Mouse (Mus musculus) cerebellum, postnatal 10 days (tissue): Measurements from ENCODE around the gene Tax1bp1.

Experiments used
- DNase-seq, 2 experiments: peaks; one replicate each; pipeline ENCODE4 v3.0.0; 2021; ENCODE audit warnings: mixed read lengths in 2 of 2

Gene Tax1bp1

DNA sequence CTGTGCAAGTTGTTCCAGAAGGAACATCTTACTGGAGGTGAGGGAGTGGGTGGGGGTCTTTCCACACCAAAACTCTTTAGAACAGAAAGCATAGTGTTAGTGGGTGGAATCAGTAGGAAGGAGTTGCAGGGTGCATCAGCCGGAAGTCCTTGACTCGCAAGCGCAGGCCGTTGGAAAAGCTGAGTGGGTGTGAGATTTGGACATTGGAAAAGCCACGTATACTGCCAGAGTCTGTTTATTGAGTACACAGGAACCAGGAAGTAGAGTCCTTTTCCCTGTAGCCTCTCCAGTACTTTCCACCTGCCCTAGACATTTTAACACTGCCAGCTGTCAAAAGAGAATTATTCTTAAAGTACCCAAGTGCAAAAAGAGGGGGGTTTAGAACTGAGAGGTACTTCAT is 5.7 kb upstream of the Tax1bp1 start:
- DNase-seq = no peak

DNA sequence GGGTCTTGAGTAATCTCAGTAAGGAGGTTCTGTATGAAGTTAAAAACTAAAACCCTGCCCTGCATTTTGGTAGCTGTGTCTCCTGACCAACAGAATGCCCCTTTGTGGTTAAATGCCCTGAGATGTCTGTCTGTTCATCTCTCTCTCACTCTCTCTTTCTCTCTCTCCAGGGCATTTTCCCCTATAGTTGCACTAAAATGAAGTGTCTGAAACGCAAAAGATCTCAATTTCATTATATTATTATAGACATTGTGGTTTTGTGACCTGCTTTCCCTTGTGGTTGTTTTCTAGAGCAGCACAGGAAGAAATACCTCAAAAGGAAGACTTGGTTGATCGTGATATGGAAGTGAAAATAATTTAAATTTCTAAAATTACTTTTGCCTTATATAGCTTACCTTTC is 966 bp upstream of the Tax1bp1 start:
- DNase-seq = no peak

DNA sequence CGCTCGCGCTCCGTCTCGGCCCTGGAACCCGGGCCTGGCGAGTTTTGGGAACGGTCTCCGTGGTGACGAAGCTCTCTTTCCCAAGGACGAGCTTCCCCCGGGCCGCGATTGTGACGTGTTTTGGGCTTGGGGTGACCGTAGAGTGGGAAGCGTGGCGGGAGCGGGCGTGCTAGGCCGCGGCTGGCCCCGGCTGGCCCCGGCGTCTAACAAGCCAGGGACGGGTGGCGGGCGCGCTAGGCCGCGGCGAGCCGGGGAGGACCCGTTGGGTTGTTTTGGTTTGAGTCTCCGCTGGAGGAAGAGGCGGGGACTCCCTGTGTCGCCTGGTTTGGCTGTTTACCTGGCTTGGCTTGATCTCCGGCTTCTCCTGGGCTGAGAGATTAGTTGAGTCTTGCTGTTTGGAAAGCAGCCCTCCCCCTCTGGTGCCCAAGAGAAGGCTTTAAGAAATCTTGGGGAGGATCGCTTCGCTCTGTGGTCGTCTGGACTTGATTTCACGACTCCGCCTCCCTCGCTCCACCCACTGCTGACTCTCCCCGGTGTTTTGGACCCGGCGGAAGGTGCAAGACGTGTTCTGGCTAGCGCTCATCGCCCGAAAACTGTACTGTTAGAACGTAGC is 474 bp downstream of the Tax1bp1 start:
- DNase-seq = peak; percentile 77 to 79

DNA sequence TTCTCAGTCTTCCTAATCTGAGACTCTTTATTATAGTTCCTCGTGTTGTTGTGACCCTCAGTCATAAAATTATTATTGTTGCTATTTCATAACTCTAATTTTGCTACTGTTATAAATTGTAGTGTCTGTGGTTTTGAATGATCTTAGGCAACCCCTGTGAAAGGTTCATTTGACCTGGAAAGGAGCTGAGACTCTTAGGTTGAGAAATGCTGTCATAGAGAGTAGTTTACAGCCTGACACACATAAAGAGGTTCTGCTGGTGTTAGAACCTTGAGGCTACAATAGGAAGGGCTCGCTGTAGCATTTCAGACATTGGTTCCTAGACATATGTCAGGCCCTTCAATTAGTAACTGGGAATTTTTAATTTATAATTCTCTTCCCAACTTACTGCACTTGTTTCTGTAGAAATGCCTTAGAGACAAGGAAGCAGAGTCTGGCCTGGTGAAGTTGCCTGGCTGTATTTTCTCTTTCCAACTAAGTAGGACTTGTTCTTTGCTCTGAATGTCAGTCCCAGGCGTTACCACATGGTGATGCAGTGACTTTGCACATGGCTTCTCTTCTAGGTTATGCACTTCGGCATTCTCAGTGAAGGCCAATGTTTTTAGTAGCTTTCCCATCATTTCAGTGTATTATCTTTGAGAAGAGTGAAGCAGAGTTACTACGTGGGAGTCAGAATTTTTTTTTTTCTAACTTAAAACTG is 4.1 kb downstream of the Tax1bp1 start:
- DNase-seq = no peak

DNA sequence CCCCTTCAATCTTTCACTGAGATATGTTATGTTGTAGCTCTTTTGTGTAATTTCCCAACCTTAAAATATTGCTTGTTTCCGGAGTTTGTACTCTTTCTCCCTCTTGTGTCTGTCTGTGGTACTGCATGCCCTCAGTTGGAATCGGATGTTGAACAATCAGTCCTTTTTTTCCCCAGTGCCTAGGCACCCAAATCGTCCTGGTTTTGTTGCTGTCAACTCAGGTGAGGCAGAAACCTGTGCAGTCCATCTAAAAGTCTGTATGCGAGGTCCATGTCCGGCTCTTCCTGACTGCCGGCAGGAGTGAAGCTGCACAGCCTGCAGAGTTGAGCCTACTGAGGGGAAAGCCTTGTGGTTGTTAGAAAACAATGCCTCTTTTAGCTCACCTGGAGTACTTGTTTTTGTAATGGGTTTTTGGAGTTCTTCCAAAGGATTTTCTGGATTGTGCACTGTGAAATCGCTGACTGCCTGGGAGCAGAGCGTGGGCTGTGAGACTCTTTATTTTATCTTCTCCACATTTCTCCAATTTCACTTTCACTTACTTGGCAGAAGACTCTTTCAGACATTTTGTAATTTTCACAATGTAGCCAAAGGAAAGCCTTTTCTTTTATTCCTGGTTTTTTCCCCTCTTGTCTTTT is 11.4 kb downstream of the Tax1bp1 start:
- DNase-seq = peak; percentile 75 to 83

DNA sequence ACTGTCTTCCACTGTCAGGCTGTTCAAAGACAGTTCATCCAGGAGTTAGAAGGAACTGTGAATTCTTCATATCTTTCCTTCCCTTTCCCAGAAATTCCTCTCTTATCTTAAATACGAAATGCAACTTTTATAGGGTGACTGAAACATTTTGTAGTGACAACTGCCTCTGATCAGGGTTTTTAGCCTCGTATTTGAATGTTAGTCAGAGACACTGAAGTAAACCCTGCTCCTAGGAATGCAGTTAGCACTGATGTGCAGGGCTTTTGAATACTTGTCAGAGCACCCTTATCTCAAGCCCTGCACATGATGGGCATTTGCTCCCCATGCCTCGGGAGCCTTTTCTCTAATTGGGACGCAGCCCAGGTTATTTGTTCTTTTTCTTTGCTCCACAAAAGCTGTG is 16.8 kb downstream of the Tax1bp1 start:
- DNase-seq = no peak

DNA sequence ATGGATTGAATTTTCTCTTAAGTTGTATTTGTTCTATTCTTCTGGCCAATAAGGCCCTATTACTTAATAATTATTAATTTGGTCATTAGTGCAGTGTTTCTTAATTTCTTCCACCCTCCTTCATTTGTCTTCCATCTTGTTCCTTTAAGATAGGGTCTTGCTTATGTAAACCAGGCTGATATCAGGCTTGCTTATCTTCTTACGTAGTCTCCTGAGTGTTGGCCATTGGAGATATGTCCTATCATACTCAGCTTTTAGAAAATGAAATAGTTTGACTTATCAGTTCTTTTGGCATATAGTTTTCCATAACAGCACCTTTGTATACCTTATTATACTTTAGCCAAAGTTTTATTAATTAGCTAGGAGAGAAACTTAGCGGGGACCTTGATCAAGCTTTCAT is 21.1 kb downstream of the Tax1bp1 start:
- no peak for DNase-seq

DNA sequence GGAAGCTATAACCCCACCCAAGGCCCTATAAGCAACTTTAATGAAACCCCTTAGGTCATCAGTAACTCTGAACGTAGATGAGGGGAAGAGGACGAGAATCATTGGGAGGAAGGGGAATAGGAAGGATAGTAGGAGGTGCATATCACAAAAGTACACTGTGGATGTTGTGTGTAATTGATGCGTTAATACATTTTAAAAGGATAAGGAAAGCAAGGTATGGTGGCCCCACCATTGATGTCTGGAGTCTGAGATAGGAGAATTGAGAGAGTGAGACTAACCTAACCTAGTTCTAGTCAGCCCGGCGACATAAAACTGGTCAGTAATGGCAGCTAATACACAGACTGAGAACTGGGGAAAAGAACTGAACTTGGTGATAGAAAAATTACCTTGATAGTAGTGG is 39.3 kb downstream of the Tax1bp1 start:
- no peak for DNase-seq

DNA sequence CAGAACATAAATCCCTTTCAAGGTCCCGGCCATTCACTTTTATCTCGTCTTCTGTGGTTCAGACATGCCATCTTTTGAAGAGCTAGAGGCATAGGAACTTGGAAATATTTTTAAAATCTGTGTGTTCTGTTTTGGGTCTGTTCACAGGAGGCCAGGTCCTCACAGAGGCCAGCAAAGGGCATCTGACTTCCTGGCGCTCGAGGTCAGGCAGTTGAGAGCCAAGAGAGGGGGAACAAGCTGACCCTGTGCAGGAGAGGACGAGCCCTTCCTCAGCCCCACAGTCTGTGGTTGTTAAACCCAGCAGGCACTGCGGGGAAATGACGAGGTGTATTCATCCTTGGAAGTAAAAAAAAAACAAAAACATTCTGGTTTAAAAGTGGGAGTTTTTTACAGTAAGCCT is 51.7 kb downstream of the Tax1bp1 start:
- DNase-seq = no peak

DNA sequence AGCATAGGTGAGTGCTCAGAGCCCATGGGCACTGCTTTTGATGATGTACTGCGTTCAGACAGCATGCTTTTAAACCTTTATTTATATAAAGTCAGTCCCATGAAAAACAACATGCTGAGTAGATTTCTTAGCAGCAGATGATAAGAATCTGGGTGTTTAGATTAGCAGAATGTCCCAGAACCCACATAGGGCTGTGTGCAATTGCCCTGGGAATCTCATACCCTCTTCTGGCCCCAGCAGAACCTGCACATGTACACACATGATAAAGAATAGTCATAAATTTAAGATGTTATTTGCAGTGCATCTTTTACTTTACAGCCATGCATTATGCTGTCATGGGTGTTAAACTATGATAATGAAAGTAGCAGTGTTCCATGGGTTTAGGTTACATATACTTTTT is 57.3 kb downstream of the Tax1bp1 start:
- DNase-seq = no peak

DNA sequence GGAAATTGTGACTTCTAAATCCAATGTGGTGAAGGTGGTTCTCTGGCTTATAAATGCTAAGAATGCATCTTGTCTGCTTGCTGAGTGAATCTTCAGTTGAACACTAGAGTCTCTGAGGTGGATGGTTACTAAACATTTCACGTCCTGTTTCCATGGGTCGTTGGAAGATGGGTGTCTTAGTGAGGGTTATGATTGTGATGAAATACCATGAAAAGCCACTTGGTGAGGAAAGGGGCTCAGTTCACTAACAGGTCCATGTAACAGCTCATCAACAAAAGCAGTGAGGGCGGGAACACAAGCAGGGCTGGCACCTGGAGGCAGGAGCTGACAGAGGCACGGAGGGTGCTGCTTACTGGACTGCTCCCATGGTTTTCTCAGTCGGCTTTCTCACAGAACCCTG is 59.6 kb downstream of the Tax1bp1 start:
- no peak for DNase-seq

DNA sequence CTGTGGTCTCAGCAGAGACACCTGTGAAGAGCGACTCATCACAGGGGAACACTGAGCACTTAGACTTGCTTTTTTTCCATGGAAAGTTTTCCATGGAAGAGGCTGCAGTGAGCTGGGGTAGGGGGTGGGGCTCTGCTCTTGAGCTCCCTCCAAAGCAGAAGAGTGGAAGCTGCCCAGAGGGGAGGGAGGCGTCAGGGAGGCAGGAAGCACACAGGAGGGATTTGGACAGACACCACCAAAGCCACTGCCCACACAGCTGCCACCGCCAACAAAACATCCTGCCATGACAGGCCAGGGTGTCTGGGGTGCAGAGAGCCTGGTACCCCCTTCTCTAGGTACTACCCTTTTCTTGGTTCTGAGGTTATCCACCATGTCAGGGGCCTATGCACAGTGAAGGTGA is 61.8 kb downstream of the Tax1bp1 start:
- no peak for DNase-seq

DNA sequence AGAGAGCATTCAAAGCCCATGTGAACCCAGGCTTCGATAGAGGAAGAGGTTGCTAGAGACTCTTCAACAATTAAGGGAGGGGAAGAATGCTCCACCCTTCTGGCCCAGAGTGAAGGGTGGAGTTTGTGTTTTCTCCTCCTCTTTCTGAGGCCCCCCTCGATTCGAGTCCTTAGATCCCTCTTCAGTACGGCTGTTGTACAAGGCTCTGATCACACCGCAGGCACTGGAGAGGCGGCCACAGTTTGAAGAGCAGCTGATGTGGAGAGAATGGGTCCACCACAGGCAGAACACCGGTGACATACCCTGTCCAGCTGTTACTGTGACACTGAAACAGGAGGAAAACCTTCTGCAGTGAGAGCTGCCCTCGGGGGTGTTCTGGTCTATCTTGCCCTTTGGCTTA is 62.4 kb downstream of the Tax1bp1 start:
- DNase-seq = no peak

DNA sequence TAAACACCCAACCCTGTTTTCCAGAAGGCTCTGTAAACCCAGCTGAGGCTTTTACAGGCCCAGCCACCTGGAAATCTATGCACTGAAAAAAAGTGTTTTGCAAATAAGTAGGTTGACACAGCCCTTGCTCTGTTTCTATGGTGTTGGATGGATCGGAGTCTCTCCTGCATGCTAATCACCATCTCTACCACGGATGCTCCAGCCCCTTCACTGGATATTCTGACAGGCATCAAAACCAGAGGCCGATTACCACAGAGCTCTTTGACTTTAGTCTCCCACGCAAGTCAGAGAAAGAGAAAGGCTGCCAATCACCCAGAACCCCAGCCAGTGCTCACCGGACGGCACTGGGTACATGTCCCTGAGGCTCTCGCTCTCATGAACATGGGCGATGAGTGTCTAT is 63.5 kb downstream of the Tax1bp1 start:
- no peak for DNase-seq

DNA sequence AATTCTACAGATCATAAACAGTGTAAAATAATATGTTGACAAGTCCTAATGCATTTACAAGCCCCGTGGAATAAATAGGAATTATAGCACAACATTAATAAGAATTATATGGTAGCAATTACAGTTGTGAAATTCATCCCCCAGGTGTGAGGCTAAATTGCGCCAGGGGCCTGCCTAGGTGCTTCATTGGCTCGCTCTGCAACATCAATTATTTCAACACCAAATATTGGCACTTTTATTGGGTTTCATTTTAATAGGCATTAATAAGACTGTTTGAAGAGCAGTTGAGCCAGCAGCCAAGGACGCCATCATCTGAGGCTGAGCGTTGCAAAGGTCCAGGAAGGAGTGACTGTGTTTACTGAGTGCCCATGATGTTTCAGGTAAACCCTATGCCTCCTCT is 65.0 kb downstream of the Tax1bp1 start:
- no peak for DNase-seq

DNA sequence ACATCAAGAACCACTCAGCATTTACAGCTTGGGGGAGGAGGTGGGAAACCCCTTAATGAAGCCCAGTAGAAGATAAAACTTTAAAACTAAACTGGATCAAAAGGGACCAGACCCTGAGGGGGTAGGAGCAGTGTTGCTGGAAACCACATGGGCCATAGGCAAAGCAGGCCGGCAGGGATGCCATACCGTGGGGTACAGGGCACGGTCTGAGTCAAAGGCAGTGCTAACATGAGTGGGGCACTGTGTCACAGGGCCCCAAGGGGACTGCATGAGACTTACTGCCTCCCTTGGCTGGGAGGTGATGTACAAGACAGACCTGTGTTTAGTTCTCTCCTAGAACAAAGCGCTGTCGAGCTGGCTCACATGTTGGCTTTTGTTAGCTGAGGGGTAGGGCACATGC is 66.0 kb downstream of the Tax1bp1 start:
- DNase-seq = no peak

DNA sequence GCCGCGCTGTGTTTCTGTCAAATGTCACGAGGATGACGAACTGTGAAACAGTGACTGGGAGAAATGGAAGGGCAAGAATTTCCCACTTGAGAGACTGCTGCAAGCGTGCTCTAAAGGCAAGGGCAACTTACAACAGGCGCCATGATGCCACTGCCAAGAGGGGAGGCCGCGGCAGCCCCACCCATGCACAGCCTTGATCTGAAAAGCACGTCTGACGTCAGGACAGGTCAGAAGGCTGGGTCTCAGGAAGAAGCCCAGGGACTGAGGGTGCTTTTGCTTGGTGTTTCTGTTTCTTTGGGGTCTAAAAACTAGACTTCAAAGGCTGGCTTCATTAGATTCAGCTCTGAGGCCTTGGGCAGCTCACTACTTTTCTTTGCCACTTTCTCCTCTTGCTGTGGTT is 76.8 kb downstream of the Tax1bp1 start:
- no peak for DNase-seq

DNA sequence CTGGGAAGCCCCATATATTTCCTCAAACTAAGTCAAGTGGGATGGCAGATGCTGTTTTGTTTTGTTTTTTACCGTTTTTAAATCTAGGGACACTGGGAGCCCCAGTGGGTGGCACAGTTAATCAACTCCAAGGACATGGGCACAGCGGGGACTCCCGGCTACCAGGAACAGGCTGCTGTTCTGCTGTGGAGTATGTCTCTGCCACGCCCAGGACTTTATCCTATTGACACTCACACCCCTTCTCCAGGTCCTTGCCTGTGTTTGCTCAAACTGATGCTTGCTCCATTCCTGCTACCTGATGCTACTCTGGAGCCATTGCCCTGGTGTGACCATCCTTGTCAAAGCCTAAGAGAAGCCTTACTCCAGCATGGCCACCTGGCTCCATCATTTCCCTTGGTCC is 77.3 kb downstream of the Tax1bp1 start:
- no peak for DNase-seq

DNA sequence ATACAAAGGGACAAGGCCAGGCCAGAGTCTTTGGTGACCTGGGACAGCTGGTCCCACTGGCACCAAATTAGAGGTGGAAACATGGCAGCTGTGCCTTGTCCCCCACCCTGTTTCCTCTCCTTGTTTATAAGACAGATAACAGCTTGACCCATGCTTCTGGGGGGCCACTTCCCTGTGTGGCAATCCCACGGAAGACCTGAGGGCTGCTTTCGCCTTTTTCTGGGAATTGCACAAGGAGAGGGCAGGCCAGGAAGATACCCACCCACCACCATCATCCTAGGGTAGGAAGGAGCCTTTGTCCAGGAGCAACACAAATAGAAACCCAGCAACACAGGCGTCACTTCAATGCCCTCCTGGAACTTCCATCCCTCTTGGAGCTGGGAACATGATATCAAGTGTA is 78.9 kb downstream of the Tax1bp1 start:
- DNase-seq = no peak

DNA sequence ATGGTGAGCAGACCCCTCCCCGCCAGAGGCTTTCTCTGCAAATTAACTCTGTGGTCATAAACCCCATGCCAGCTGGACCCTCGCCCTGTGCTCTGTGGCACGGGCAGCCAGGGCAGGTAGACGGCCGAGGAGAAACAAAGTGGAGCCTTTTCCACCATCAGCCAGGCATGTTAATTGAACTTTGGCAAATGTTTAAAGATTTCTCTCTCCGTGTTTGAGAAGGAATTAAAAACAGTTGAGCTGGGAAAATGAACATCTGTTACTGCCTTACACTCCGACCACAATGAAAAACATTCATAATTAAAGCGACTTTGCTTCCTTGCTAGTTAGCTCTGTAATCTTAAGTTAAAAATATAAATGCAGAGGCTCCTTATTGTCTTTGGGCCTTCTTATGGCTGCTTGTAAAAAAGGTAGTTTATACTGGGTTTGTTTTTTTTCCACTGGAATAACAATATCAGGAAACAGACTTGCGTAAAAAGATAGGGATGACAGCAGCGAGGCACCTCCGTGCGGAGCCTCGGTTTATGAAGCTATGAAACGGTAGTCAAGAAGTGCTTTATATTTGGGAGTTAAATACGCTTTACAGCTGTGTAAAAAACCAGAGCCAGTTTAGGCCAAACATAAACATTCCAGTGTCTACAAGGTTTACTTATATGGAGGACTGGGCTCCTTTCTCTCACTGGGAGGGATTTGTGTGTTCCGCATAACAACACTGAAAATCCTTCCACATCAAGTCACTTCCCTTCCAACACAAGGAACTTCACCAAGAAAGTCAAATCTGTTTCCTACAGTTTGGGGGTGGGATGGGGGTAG is 81.7 kb downstream of the Tax1bp1 start:
- DNase-seq = peak; percentile 77 to 84

DNA sequence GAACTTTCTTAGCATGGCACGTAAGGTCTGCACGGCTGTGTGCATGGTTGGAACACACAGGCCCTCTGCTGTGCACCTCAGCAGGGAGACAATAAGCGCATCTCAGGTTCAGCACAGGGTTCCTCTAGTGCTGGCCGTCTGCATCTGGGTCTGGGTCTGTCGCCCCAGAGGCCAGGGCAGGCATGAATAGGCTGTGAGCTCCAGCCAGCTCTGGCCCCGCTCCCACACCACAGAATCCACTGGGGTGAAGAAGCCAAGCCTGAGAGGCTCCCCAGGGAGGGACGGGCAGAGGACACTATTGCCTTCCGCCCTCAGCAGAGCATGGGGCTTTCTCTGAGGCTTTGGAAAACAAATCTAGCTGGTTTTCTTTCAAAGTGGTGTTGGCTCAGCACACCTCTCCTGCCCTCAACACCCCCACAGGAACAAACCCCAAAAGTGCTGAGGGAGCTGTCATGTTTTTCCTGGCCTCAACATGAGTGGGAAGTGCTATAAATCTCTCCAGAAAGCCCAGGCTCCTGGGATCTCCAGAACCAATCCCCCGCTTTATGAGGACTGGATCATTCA is 82.6 kb downstream of the Tax1bp1 start:
- peak; percentile 55 to 80 for DNase-seq

DNA sequence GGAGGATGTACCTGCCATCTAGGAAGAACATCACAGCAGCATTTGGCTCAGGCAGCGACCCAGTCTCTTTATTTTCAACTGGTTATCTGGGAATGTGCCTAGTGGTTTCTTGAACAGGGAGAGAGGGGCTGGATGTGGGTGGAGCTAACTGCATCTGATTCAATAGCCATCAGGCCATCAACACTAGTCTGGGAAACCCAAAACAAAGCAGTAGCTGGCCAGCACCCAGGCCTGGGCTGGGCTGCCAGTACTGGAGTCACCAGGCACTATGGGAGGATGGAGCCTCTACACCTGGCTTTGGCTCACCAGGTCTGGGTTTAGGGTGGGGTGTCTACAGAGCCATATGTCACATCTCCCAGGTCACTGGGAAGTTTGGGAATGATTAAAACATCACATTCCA is 83.2 kb downstream of the Tax1bp1 start:
- peak; percentile 59 to 70 for DNase-seq

DNA sequence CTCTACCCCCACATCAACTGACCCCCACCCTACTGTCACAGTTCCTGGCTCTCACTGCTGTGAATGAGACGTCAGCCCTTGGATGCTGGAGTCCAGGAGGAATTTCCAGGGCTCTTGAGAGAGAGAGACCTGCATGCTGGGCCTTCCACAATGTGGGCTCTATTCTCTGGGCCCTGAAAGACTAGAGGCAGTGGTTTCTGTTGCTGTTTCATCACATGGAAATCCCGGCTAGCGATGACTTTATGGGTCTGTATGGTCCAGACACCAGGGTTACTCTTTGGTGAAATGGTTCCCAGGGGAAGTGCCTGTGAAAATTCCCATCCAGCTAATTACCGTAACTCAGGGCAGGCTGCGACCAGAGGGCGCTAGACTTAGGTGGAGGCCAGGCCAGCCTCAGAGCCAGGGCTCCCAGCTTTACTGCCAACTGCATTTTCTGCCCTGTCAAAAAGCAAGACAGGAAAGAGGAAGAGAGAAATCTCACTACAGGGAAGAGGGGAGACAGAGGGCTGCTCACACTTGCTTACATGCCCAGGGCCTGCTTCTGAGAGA is 83.8 kb downstream of the Tax1bp1 start:
- peak; percentile 66 to 71 for DNase-seq
